Mouse (Mus musculus) neural tube, embryonic 11.5 days (tissue): ENCODE measurements around the gene Uspl1. TPM values are rescaled to one million over a fixed set of nuclear protein-coding genes. Genes with fewer than 3 reads are reported as not detected.
"Not testable (repeated sequence)": the region's sequence is repeated elsewhere in the genome, so short reads cannot be mapped to it uniquely, and the experiment has no call there.

Experiments
- ATAC-seq: fragments of 200-750 bp; cut with Nextera tagmentation; 2 replicates; pipeline ENCODE4 v1.8.0; 2017; ENCODE audit warnings: moderate number of reproducible peaks, mild to moderate bottlenecking, moderate TSS enrichment, moderate library complexity; ENCODE audit not compliant: insufficient read depth, low FRiP score, low TSS enrichment
- DNase-seq: peaks from one replicate; pipeline ENCODE4 v3.0.0-alpha.2; 2015; ENCODE audit warnings: low spot score
- H3K27ac ChIP-seq: fragments of 300-500 bp; sonication (generic); 2 replicates; pipeline ENCODE4 v1.5.1; 2014; ENCODE audit warnings: low read depth, mild to moderate bottlenecking, low read length
- H3K27me3 ChIP-seq: fragments of 300-500 bp; sonication (generic); 2 replicates; pipeline ENCODE4 v1.6.1; 2014; ENCODE audit warnings: mild to moderate bottlenecking, low read length, mixed read lengths; ENCODE audit not compliant: control insufficient read depth, insufficient read depth
- H3K36me3 ChIP-seq: fragments of 300-500 bp; sonication (generic); 2 replicates; pipeline ENCODE4 v1.6.1; 2014; ENCODE audit warnings: mild to moderate bottlenecking, low read length, moderate library complexity, mixed read lengths; ENCODE audit not compliant: control insufficient read depth, insufficient read depth
- H3K4me1 ChIP-seq: fragments of 300-500 bp; sonication (generic); 2 replicates; pipeline ENCODE4 v1.6.1; 2014; ENCODE audit warnings: low read length, mixed read lengths; ENCODE audit not compliant: control insufficient read depth, insufficient read depth
- H3K4me2 ChIP-seq: fragments of 300-500 bp; sonication (generic); 2 replicates; pipeline ENCODE4 v1.6.1; 2014; ENCODE audit warnings: low read depth, mild to moderate bottlenecking, moderate library complexity
- H3K4me3 ChIP-seq: fragments of 300-500 bp; sonication (generic); 2 replicates; pipeline ENCODE4 v1.5.1; 2014; ENCODE audit warnings: low read depth, low read length
- H3K9ac ChIP-seq: fragments of 300-500 bp; sonication (generic); 2 replicates; pipeline ENCODE4 v1.6.1; 2014; ENCODE audit warnings: mild to moderate bottlenecking, low read length
- H3K9me3 ChIP-seq: fragments of 300-500 bp; sonication (generic); 2 replicates; pipeline ENCODE4 v1.6.1; 2016; ENCODE audit warnings: low read length; ENCODE audit not compliant: control insufficient read depth
- WGBS: fragments of 180-500 bp; shearing (Covaris S2); extraction: QIAGEN DNeasy Blood & Tissue Kit; methylation state at CpG from one replicate; pipeline ENCODE4 v1.1.7; 2014; 5-methylcytosine and 5-hydroxymethylcytosine counted together
- polyA plus RNA-seq: library from polyadenylated mRNA; unstranded; fragments of >200 nt; fragmentation: Nextera tagmentation; extraction: Ambion mirVana; gene quantifications from 2 replicates; pipeline ENCODE4 v1.2.1, GENCODE M21; 2014

Uspl1 gene
- 73.3 and 78.6 TPM in 2 replicates for polyA plus RNA-seq

GRCm38 (mm10) chr5:149184104-149184843 lies at the start of gene Uspl1, which contains the start of gene Hmgb1:
Gene Uspl1, plus strand, starts transcription at chr5:149184350.
Gene Hmgb1, minus strand, starts transcription at chr5:149184489.
- ATAC-seq = peak; percentile 96
- no peaks in the 10 kb centered on the region for H3K27me3 ChIP-seq
- WGBS = 0% methylated on average over 52 of the region's 59 CpGs

GRCm38 (mm10) chr5:149134751-149135454 lies 49.2 kb upstream of the Uspl1 start:
- no peaks in the 10 kb centered on the region for H3K27me3 ChIP-seq
- no peak overlapping the region for H3K4me3 ChIP-seq
- 84% methylated on average over 10 of the region's 10 CpGs for WGBS
- ATAC-seq (no peak), DNase-seq (no peak)
- no peaks in the 10 kb centered on the region for H3K9me3 ChIP-seq
- no peaks in the 10 kb centered on the region for H3K36me3 ChIP-seq
- no peak overlapping the region for H3K4me2 ChIP-seq
- no peaks in the 10 kb centered on the region for H3K4me1 ChIP-seq
- H3K27ac ChIP-seq = no peak overlapping the region
- H3K9ac ChIP-seq = no peak overlapping the region

More at GRCm38 (mm10) chr5:149184104-149184843, at the start of gene Uspl1, which contains the start of gene Hmgb1:
- Histone ChIP-seq H3K9me3 (no peaks in the 10 kb centered on the region), H3K27ac (peak within 1 kb of the TSS; percentile 94), H3K4me3 (peak within 1 kb of the TSS; percentile 82), H3K36me3 (peaks cover 2% of the 10 kb centered on the region), H3K4me1 (peaks cover 9% of the 10 kb centered on the region), H3K9ac (peak within 1 kb of the TSS; percentile 90), H3K4me2 (peak within 1 kb of the TSS; percentile 77)
- peak; percentile 99 for DNase-seq

GRCm38 (mm10) chr5:149135455-149136354 lies 48.4 kb upstream of the Uspl1 start:
- Histone ChIP-seq H3K27ac (no peak overlapping the region), H3K4me2 (no peak overlapping the region), H3K36me3 (no peaks in the 10 kb centered on the region), H3K9me3 (no peaks in the 10 kb centered on the region), H3K9ac (no peak overlapping the region), H3K27me3 (no peaks in the 10 kb centered on the region), H3K4me1 (no peaks in the 10 kb centered on the region), H3K4me3 (no peak overlapping the region)
- ATAC-seq (no peak), DNase-seq (no peak)
- WGBS = 80% methylated on average over 10 of the region's 10 CpGs

- Histone ChIP-seq H3K27ac (no peak overlapping the region), H3K4me1 (no peaks in the 10 kb centered on the region), H3K9ac (no peak overlapping the region), H3K27me3 (no peaks in the 10 kb centered on the region), H3K4me2 (no peak overlapping the region), H3K9me3 (no peaks in the 10 kb centered on the region), H3K4me3 (no peak overlapping the region), H3K36me3 (no peaks in the 10 kb centered on the region)
- WGBS = 82% methylated on average over 4 of the region's 4 CpGs
- DNase-seq (no peak), ATAC-seq (no peak)
These were observed 47.2 kb upstream of the Uspl1 start for GRCm38 (mm10) chr5:149136933-149137365.

GRCm38 (mm10) chr5:149137447-149137846 lies 46.7 kb upstream of the Uspl1 start:
- Histone ChIP-seq H3K9me3 (no peaks in the 10 kb centered on the region), H3K27me3 (no peaks in the 10 kb centered on the region), H3K36me3 (no peaks in the 10 kb centered on the region), H3K9ac (no peak overlapping the region), H3K27ac (no peak overlapping the region), H3K4me1 (no peaks in the 10 kb centered on the region), H3K4me3 (no peak overlapping the region), H3K4me2 (no peak overlapping the region)
- DNase-seq (no peak), ATAC-seq (no peak)
- WGBS = 81% methylated on average over 3 of the region's 3 CpGs

- not testable (repeated sequence) for H3K4me2 ChIP-seq, ATAC-seq, H3K4me1 ChIP-seq, H3K9me3 ChIP-seq, H3K9ac ChIP-seq, H3K36me3 ChIP-seq, H3K4me3 ChIP-seq, DNase-seq, H3K27ac ChIP-seq, H3K27me3 ChIP-seq
- 90% methylated on average over 6 of the region's 6 CpGs for WGBS
These were observed 46.1 kb upstream of the Uspl1 start for GRCm38 (mm10) chr5:149138087-149138486.

GRCm38 (mm10) chr5:149140336-149140735 lies 43.8 kb upstream of the Uspl1 start:
- Histone ChIP-seq H3K4me2 (no peak overlapping the region), H3K4me3 (no peak overlapping the region), H3K9me3 (no peaks in the 10 kb centered on the region), H3K36me3 (no peaks in the 10 kb centered on the region), H3K4me1 (no peaks in the 10 kb centered on the region), H3K27ac (no peak overlapping the region), H3K27me3 (no peaks in the 10 kb centered on the region), H3K9ac (no peak overlapping the region)
- no peak for ATAC-seq
- no peak for DNase-seq
- 66% methylated on average over 9 of the region's 9 CpGs for WGBS

- 100% methylated on average over 1 of the region's 1 CpGs for WGBS
These were observed 43.0 kb upstream of the Uspl1 start for GRCm38 (mm10) chr5:149141155-149141554.

More at GRCm38 (mm10) chr5:149141155-149141554, 43.0 kb upstream of the Uspl1 start:
- not testable (repeated sequence) for H3K27me3 ChIP-seq, H3K4me2 ChIP-seq, H3K9me3 ChIP-seq, H3K4me3 ChIP-seq, ATAC-seq, H3K36me3 ChIP-seq, H3K9ac ChIP-seq, DNase-seq, H3K4me1 ChIP-seq, H3K27ac ChIP-seq
